Mouse (Mus musculus) kidney, postnatal 0 days (tissue): Measurements from ENCODE around the gene Kcnd3. TPM values are rescaled to one million over a fixed set of nuclear protein-coding genes. Genes with fewer than 3 reads are reported as not detected.
A peak's percentile ranks its signal among the peaks of the same experiment; 100 is the strongest.

ENCODE experiments used
- ATAC-seq: fragments of 200-750 bp; cut with Nextera tagmentation; replicated peaks from 2 replicates; pipeline ENCODE4 v1.8.0; 2017; ENCODE audit warnings: low read depth, moderate number of reproducible peaks, moderate TSS enrichment, moderate library complexity; ENCODE audit not compliant: low FRiP score
- DNase-seq: peaks from one replicate; pipeline ENCODE4 v3.0.0-alpha.2; 2016; ENCODE audit warnings: low spot score
- H3K27ac ChIP-seq: fragments of 300-500 bp; sonication (generic); 2 replicates; pipeline ENCODE4 v1.5.1; 2014; ENCODE audit warnings: mild to moderate bottlenecking
- H3K27me3 ChIP-seq: fragments of 300-500 bp; sonication (generic); 2 replicates; pipeline ENCODE4 v1.6.1; 2014; ENCODE audit warnings: low read length, mixed read lengths; ENCODE audit not compliant: insufficient read depth
- H3K36me3 ChIP-seq: fragments of 300-500 bp; sonication (generic); 2 replicates; pipeline ENCODE4 v1.6.1; 2014; ENCODE audit warnings: low read length, mixed read lengths; ENCODE audit not compliant: insufficient read depth
- H3K4me1 ChIP-seq: fragments of 300-500 bp; sonication (generic); replicated peaks from 2 replicates; pipeline ENCODE4 v1.6.1; 2014; ENCODE audit warnings: antibody characterized with exemption, low read length, mixed read lengths; ENCODE audit not compliant: insufficient read depth
- H3K4me2 ChIP-seq: fragments of 300-500 bp; sonication (generic); 2 replicates; pipeline ENCODE4 v1.6.1; 2014; ENCODE audit warnings: mild to moderate bottlenecking, low read length, moderate library complexity, mixed read lengths
- H3K4me3 ChIP-seq: fragments of 300-500 bp; sonication (generic); replicated peaks from 2 replicates; pipeline ENCODE4 v1.5.1; 2014; ENCODE audit warnings: low read depth, low read length
- H3K9ac ChIP-seq: fragments of 300-500 bp; sonication (generic); 2 replicates; pipeline ENCODE4 v1.6.1; 2014; ENCODE audit warnings: low read depth, low read length
- H3K9me3 ChIP-seq: fragments of 300-500 bp; sonication (generic); replicated peaks from 2 replicates; pipeline ENCODE4 v1.6.1; 2016; ENCODE audit warnings: low read length, inconsistent platforms, mixed read lengths
- CTCF ChIP-seq: IDR thresholded peaks from 2 replicates; pipeline ENCODE4 v1.5.1; 2016; ENCODE audit warnings: antibody characterized with exemption, low read depth, mild to moderate bottlenecking, moderate library complexity
- WGBS: fragments of 180-500 bp; shearing (Covaris S2); extraction: QIAGEN DNeasy Blood & Tissue Kit; methylation state at CpG from one replicate; pipeline ENCODE4 v1.1.7; 2014; 5-methylcytosine and 5-hydroxymethylcytosine counted together
- polyA plus RNA-seq: library from polyadenylated mRNA; unstranded; fragments of >200 nt; fragmentation: Nextera tagmentation; extraction: Ambion mirVana; gene quantifications from 2 replicates; pipeline ENCODE4 v1.2.1, GENCODE M21; 2015

The Kcnd3 gene
- polyA plus RNA-seq, 1 experiment from 2014 or later = 2.9 TPM

GRCm38 (mm10) chr3:105623137-105623536, 171.0 kb downstream of the Kcnd3 start:
- Histone ChIP-seq H3K4me3 (no peak overlapping the region), H3K36me3 (no peaks in the 10 kb centered on the region), H3K27ac (no peak overlapping the region), H3K27me3 (no peaks in the 10 kb centered on the region), H3K9ac (no peak overlapping the region), H3K4me2 (no peak overlapping the region), H3K9me3 (no peaks in the 10 kb centered on the region), H3K4me1 (no peaks in the 10 kb centered on the region)
- ATAC-seq = no peak
- DNase-seq = peak; percentile 25
- TF ChIP-seq CTCF = no peak
- WGBS = 33% methylated on average over 4 of the region's 4 CpGs

GRCm38 (mm10) chr3:105625961-105626360, 173.8 kb downstream of the Kcnd3 start:
- TF ChIP-seq CTCF = no peak
- Histone ChIP-seq H3K36me3 (no peaks in the 10 kb centered on the region), H3K9me3 (no peaks in the 10 kb centered on the region), H3K4me1 (no peaks in the 10 kb centered on the region), H3K9ac (no peak overlapping the region), H3K4me2 (no peak overlapping the region), H3K27ac (no peak overlapping the region), H3K4me3 (no peak overlapping the region), H3K27me3 (no peaks in the 10 kb centered on the region)
- no peak for ATAC-seq
- DNase-seq = no peak
- WGBS = 86% methylated on average over 2 of the region's 2 CpGs

GRCm38 (mm10) chr3:105627258-105627657, 175.1 kb downstream of the Kcnd3 start:
- no peaks in the 10 kb centered on the region for H3K9me3 ChIP-seq
- no peak overlapping the region for H3K4me2 ChIP-seq
- ATAC-seq (0 out of 2 replicates have a peak, but pooled peaks have one; percentile 25), DNase-seq (peak; percentile 71)
- no peaks in the 10 kb centered on the region for H3K4me1 ChIP-seq
- H3K36me3 ChIP-seq = no peaks in the 10 kb centered on the region
- TF ChIP-seq CTCF = peak; percentile 49
- H3K27me3 ChIP-seq = no peaks in the 10 kb centered on the region
- no peak overlapping the region for H3K9ac ChIP-seq
- no peak overlapping the region for H3K27ac ChIP-seq
- WGBS = 26% methylated on average over 6 of the region's 6 CpGs
- no peak overlapping the region for H3K4me3 ChIP-seq

- TF ChIP-seq CTCF = no peak
- Histone ChIP-seq H3K4me3 (no peak overlapping the region), H3K9me3 (no peaks in the 10 kb centered on the region), H3K36me3 (no peaks in the 10 kb centered on the region), H3K4me1 (no peaks in the 10 kb centered on the region), H3K9ac (no peak overlapping the region), H3K27me3 (no peaks in the 10 kb centered on the region), H3K27ac (no peak overlapping the region), H3K4me2 (no peak overlapping the region)
- 45% methylated on average over 2 of the region's 2 CpGs for WGBS
- DNase-seq = peak; percentile 15
- ATAC-seq = no peak
Measured at GRCm38 (mm10) chr3:105632296-105632695, 180.2 kb downstream of the Kcnd3 start.

- 83% methylated on average over 3 of the region's 3 CpGs for WGBS
- DNase-seq = no peak
Measured at GRCm38 (mm10) chr3:105633021-105633420, 180.9 kb downstream of the Kcnd3 start.

GRCm38 (mm10) chr3:105642186-105642585, 190.1 kb downstream of the Kcnd3 start:
- no peak overlapping the region for H3K9ac ChIP-seq
- no peak overlapping the region for H3K4me3 ChIP-seq
- peak; percentile 57 for TF ChIP-seq CTCF
- 44% methylated on average over 1 of the region's 1 CpGs for WGBS
- no peak for ATAC-seq
- no peaks in the 10 kb centered on the region for H3K9me3 ChIP-seq
- H3K27me3 ChIP-seq = no peaks in the 10 kb centered on the region
- no peaks in the 10 kb centered on the region for H3K4me1 ChIP-seq
- DNase-seq = peak; percentile 26
- H3K4me2 ChIP-seq = no peak overlapping the region
- no peaks in the 10 kb centered on the region for H3K36me3 ChIP-seq
- no peak overlapping the region for H3K27ac ChIP-seq

More at GRCm38 (mm10) chr3:105633021-105633420, 180.9 kb downstream of the Kcnd3 start:
- Histone ChIP-seq H3K4me1 (no peaks in the 10 kb centered on the region), H3K4me2 (no peak overlapping the region), H3K36me3 (no peaks in the 10 kb centered on the region), H3K27ac (no peak overlapping the region), H3K4me3 (no peak overlapping the region), H3K9me3 (no peaks in the 10 kb centered on the region), H3K27me3 (no peaks in the 10 kb centered on the region), H3K9ac (no peak overlapping the region)
- TF ChIP-seq CTCF = no peak
- no peak for ATAC-seq

- Histone ChIP-seq H3K9ac (no peak overlapping the region), H3K9me3 (no peaks in the 10 kb centered on the region), H3K4me1 (no peaks in the 10 kb centered on the region), H3K36me3 (no peaks in the 10 kb centered on the region), H3K4me3 (no peak overlapping the region), H3K27ac (no peak overlapping the region), H3K27me3 (no peaks in the 10 kb centered on the region), H3K4me2 (no peak overlapping the region)
- ATAC-seq (no peak), DNase-seq (no peak)
- WGBS = 83% methylated on average over 5 of the region's 5 CpGs
- TF ChIP-seq CTCF = no peak
Measured at GRCm38 (mm10) chr3:105643566-105643965, 191.4 kb downstream of the Kcnd3 start.
